Mouse (Mus musculus) gastrocnemius, adult 18-20 months (tissue): Measurements from ENCODE around the gene Slc6a8. TPM values are rescaled to one million over a fixed set of nuclear protein-coding genes. Genes with fewer than 3 reads are reported as not detected.

Source experiments
- DNase-seq: peaks from one replicate; pipeline ENCODE4 v3.0.0; 2021; ENCODE audit warnings: low spot score
- long read RNA-seq, 2 experiments: library from polyadenylated mRNA; stranded (forward); transcript quantifications; one replicate each; pipeline ENCODE4 v2.0.0; 2021
- total RNA-seq, 2 experiments: library from RNA; stranded (reverse); gene quantifications; 2 replicates each; pipeline ENCODE4 v1.2.3; 2021

Gene Slc6a8
- 100 to 1,000 TPM; 108 to 141 TPM for total RNA-seq
- long read RNA-seq, experiment 1, transcript Slc6a8-203 (13 exons, 3,314 nt), result major isoform, 23 of 35 reads
- long read RNA-seq, experiment 1, partial matches to known transcripts, result 4 of 35 reads
- long read RNA-seq, experiment 1, other reads (novel, unspliced or antisense), result 7 of 35 reads
- long read RNA-seq, experiment 2, transcript Slc6a8-203 (13 exons, 3,314 nt), result major isoform, 15 of 26 reads
- long read RNA-seq, experiment 2, partial matches to known transcripts, result 6 of 26 reads
- long read RNA-seq, experiment 2, other reads (novel, unspliced or antisense), result 5 of 26 reads

- DNase-seq, result peak; percentile 77
These were observed at the start of gene Slc6a8 for GRCm38 (mm10) chrX:73672879-73673618. Gene Slc6a8, plus strand, starts transcription at chrX:73673150.

GRCm38 (mm10) chrX:73626981-73627380 is 46.0 kb upstream of the Slc6a8 start:
- peak; percentile 49 for DNase-seq

DNA sequence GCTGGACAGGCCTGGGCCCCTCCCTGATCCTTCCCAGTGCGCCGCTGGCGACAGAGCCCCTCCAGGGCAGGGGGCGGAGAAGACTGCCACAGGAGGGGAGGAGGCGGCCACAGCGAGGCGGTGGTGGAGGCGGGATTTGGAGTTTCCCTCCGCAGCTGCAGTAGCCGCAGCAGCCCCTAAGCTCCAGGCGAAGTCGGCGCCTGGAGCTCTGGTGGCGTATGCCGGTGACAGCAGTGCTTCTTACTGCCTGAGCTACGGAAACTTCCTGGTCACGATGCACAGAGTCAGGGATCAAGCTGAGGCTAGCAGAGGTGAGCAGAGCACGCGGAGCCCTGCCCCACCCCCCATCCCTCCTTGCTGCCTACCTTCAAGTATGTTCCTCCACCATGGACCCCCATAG is 37.5 kb upstream of the Slc6a8 start:
- DNase-seq, result no peak

DNA sequence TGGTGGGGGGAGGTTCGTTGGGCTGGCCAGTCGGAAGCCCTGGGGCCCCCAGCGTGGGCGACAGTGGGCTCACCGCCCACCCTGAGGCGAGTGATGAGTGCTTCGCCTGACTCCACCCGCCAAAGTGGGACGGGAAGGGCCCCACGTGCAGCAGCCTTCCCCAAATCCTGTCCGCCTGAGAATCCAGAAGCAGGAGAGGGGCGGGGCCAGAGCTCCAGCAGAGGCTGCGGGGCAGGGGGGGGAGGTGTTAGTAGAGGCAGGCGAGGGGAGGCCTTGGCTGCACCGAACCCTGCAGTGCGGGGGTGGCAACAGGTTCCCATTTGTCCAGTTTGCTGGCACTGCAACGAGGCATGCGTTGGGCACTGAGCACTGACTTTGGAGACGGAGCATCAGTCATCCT is 35.5 kb upstream of the Slc6a8 start:
- no peak for DNase-seq

DNA sequence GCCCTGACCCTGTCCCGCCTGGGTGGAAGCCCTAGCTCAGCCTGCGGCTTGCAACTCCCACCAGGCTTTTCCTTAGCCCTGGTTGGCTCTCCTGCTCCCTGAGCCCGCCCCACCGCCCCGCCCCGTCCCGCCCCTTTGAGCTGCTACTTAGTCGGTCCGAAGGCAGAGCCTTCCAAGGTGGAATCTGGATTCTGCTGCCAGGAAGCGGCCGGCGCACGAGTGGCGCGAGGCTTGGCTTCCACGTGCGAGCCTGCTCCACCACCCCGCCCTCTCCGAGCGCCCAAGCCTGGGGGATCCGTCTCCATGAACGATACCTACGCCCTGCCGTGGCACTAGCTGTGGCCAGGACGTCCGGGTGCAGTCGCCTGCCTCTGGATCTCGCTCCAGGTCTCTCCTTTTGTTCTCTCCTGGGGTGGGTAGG is 33.7 kb upstream of the Slc6a8 start, which contains the start of gene Dusp9:
TSS of gene Dusp9 (plus strand) at position 165 of the 421 bp plus-strand sequence.
- peak; percentile 17 for DNase-seq

DNA sequence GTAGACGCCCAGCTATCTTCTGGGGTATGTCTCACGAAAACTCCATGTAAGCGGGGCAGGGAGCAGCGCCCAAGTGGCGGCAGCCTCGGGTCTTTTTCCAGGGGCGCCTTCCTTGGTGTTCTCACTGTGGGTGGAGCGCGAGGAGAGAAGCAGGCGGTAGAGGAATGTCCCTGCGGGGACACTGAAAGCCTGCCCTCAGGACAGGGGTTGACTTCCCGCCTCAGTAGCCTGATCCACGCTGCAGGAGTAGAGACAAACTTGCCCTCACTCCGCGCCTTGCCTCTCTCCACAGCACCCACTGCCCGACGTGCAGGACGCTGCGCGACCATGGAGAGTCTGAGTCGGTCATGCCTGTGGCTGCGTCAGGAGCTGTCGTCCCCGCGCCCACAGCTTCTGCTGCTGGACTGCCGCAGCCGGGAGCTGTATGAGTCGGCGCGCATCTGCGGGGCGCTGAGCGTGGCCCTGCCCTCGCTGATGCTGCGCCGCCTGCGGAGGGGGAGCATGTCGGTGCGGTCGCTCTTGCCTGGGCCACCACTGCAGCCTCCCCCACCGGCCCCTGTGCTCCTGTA is 33.0 kb upstream of the Slc6a8 start:
- no peak for DNase-seq

- no peak for DNase-seq
These were observed 27.8 kb upstream of the Slc6a8 start for GRCm38 (mm10) chrX:73645121-73645520.

- no peak for DNase-seq
These were observed 22.1 kb upstream of the Slc6a8 start for GRCm38 (mm10) chrX:73650869-73651268.

- DNase-seq, result no peak
These were observed 19.6 kb upstream of the Slc6a8 start for GRCm38 (mm10) chrX:73653392-73653791.

DNA sequence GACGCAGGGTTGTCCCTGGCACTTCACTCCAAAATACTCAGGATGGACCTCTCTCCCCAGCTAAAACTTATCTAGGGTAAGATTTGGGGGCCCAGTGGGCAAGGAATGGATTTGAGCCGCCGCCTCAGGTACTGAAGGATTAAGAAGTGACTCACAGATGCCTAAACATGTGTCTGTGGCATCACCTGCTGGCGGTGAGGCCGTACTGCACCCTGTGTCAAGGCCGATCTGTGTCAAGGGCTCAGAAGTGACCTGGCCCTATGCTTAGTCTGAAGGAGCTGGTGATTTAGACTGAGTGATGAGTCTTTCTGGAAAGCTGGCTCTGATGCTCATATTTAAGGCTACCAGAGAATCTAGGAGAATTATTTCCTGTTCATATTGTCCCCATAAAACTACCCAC is 18.8 kb upstream of the Slc6a8 start:
- DNase-seq, result peak; percentile 71

- DNase-seq, result no peak
These were observed 17.4 kb upstream of the Slc6a8 start for GRCm38 (mm10) chrX:73655529-73655928.

DNA sequence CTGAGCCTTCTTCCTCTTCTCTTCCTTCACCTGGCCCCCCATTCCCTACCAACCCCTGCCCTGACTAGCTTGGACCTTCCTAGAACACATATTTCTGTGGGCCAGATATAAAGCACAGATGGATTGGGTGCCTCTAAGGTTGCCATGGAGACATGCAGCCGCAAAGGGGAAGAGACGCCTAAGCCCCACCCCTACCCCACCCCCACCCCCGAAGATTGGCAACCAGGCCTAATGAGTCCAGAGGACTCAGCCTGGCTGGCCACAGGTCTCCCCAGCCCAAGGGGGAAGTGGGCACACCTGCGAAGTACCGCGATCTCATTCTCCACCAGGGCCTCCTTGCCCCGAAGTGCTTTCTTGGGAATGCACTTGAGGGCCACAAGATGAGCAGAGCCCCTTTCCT is 14.6 kb upstream of the Slc6a8 start:
- no peak for DNase-seq

DNA sequence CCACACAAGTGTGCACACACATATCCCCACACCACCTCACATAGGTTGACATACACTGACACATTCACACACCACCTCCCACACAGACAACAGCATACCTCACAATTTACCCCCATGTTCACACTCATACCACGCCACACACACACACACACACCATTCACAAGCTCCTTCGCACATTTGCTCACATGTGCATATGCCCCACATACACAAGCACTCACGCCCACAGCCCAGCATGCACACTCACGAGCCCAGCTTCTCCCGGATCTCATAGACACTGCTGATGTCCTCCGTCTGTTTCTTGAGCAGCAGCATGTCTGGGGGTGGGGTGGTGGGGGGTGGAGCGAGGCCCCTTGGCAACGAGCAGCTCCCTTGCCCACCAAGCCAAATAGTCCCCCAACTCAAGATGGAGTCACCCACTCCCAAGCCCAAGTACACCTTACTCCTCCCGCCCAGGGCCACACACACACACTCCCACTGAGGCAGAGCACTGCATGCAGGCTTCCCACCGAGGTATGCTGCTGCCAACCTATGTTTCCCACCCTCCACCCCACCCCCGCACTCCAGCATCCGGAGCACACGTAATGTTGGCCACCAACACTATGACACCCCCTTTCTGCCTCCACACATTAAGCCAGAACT is 13.9 kb upstream of the Slc6a8 start:
- DNase-seq, result no peak

- no peak for DNase-seq
These were observed 13.2 kb upstream of the Slc6a8 start, which contains the start of gene Pnck for GRCm38 (mm10) chrX:73659575-73660283. Gene Pnck, minus strand, starts transcription at chrX:73660117.

DNA sequence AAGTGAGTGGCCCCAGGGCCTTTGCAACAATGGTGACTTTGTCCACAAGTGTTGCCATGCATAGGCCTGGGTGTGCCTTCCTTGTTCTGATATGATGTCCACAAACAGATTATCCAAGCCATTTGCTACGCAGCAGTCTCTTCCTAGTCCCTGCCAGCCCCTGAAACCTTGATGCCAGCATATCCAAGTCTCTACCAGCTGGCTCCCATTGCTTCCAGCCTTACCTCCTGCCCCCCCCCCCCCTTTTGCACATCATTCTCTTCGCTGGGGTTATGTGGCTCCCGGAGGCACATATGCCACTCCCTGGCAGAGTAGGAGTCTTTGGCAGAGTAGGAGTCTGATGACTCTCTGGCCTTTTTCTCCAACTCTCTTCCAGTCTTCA is 12.7 kb upstream of the Slc6a8 start:
- no peak for DNase-seq

GRCm38 (mm10) chrX:73663143-73663542 is 9.8 kb upstream of the Slc6a8 start:
- no peak for DNase-seq

GRCm38 (mm10) chrX:73672031-73672431 is 919 bp upstream of the Slc6a8 start:
- DNase-seq, result peak; percentile 56

DNA sequence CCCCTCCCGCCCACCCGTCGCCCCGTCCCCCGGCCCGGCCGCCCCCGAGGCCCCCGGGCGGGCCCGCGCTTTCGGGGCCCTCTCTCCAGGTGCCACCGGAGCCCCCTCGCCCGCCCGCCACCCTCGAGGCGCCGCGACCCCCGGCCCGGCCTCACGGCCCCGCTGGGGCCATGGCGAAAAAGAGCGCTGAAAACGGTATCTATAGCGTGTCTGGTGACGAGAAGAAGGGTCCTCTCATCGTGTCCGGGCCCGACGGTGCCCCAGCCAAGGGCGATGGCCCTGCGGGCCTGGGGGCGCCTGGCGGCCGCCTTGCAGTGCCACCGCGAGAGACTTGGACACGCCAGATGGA is 643 bp downstream of the Slc6a8 start:
- no peak for DNase-seq

GRCm38 (mm10) chrX:73673968-73674661 is 1.2 kb downstream of the Slc6a8 start:
- peak; percentile 50 for DNase-seq

DNA sequence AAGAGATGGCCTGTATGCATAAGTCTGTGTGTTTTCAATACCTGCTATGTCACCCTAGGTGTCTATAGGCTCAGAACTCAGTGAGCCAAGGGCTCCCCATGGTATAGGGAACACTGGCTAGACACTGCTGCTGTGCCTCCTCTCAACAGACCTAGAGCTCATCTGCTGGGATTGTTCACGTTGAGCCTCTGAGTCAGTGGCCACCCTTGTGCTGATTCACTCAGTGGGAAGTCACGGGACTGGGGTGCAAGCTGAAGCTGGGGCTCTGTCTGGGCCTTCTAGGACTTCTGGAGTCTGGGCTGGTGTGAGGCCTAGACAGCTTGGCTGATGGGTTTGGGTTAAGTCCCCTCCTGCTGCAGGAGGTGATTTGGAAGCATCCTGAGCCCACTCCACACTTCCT is 2.3 kb downstream of the Slc6a8 start:
- no peak for DNase-seq

DNA sequence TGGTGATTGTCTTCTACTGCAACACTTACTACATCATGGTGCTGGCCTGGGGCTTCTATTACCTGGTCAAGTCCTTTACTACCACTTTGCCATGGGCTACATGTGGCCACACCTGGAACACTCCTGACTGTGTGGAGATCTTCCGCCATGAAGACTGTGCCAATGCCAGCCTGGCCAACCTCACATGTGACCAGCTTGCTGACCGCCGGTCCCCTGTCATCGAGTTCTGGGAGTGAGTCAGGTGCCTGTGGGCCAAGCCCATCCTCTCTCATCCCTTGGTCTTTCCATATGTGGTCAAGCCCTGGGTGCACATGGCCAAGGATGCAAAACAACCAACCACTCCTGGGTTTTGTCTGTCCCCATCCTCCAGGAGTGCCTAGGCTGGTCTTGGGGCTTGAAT is 3.7 kb downstream of the Slc6a8 start:
- no peak for DNase-seq
